Mouse (Mus musculus): ENCODE results near the gene Apold1. TPM values are rescaled to one million over a fixed set of nuclear protein-coding genes. Genes with fewer than 3 reads are reported as not detected.

The Apold1 gene
- polyA plus RNA-seq, 1 experiment from 2014 or later = 9.1 TPM

DNA sequence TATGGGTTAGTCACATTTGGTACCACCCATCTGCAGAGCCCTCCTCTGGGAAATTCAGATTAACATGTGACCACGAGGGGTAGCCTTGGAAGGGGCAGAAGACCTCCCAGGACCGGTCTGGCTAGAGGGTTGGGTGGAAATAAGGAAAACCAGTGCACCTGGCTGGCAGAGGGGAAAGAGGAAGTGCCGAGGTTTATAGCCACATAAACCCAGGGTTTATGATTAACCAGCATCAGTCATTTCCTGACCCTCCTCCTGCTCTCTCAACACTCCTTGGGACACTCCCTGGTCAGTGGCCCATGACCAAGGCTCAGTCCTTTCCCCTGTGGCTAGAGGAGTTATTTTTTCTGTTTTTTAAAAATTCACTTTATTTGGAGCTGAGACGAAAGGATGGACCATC lies 47.7 kb downstream of the Apold1 start:
- Histone ChIP-seq H3K9me3 (ENCODE audit: control insufficient read depth, low read length) (no peaks in the 10 kb centered on the region), H3K36me3 (ENCODE audit: control insufficient read depth, insufficient read depth, low read length) (peaks cover 5% of the 10 kb centered on the region), H3K4me3 (ENCODE audit: control insufficient read depth in 1 of 2, insufficient read depth in 1 of 2, low read depth in 1 of 2, low read length in 2 of 2) (no peak overlapping the region), H3K4me2 (ENCODE audit: low read length) (no peak overlapping the region), H3K9ac (ENCODE audit: low read length) (no peak overlapping the region), H3K4me1 (ENCODE audit: control insufficient read depth in 2 of 2, insufficient read depth in 2 of 2, low read length in 2 of 2) (peaks cover 5 to 9% of the 10 kb centered on the region in 2 experiments), H3K27me3 (ENCODE audit: control insufficient read depth, insufficient read depth, low read length) (no peaks in the 10 kb centered on the region), H3K27ac (replicated peaks in 1 of 2; ENCODE audit: control insufficient read depth in 1 of 2, insufficient read depth in 1 of 2, low read depth in 2 of 2, low read length in 2 of 2) (no peak overlapping the region)
- no peak for ATAC-seq (ENCODE audit: insufficient number of reproducible peaks, insufficient read depth, low FRiP score, low read depth)
- whole genome bisulfite sequencing = 77% methylated on average over 4 of the region's 4 CpGs

Other genes starting within 250 kb of the Apold1 start
- gene Dusp16, start 189.1 kb upstream of the Apold1 start, polyA plus RNA-seq (2014; fragmentation: Nextera tagmentation; extraction: Ambion mirVana) = 19.7 and 22.2 TPM in 2 replicates
- 1.6 and 1.8 TPM in 2 replicates for gene Crebl2, start 151.6 kb upstream of the Apold1 start, polyA plus RNA-seq (2014; fragmentation: Nextera tagmentation; extraction: Ambion mirVana)
- 9.1 TPM in 2 replicates for gene Gpr19, start 83.1 kb upstream of the Apold1 start, polyA plus RNA-seq (2014; fragmentation: Nextera tagmentation; extraction: Ambion mirVana)
- gene Cdkn1b, start 61.3 kb upstream of the Apold1 start, polyA plus RNA-seq (2014; fragmentation: Nextera tagmentation; extraction: Ambion mirVana) = 16.3 and 21.0 TPM in 2 replicates
- 61.1 and 69.4 TPM in 2 replicates for gene Ddx47, start 29.9 kb downstream of the Apold1 start, polyA plus RNA-seq (2014; fragmentation: Nextera tagmentation; extraction: Ambion mirVana)
- gene Gprc5a, start 83.9 kb downstream of the Apold1 start, polyA plus RNA-seq (2014; fragmentation: Nextera tagmentation; extraction: Ambion mirVana) = 3.1 and 3.4 TPM in 2 replicates
- gene Gprc5d, start 136.6 kb downstream of the Apold1 start, polyA plus RNA-seq (2014; fragmentation: Nextera tagmentation; extraction: Ambion mirVana) = not detected in 2 replicates
- gene Fam234b, start 216.3 kb downstream of the Apold1 start, polyA plus RNA-seq (2014; fragmentation: Nextera tagmentation; extraction: Ambion mirVana) = 7.9 and 8.9 TPM in 2 replicates
- 2.5 and 9.2 TPM in 2 replicates for gene Hebp1, start 216.3 kb downstream of the Apold1 start, polyA plus RNA-seq (2014; fragmentation: Nextera tagmentation; extraction: Ambion mirVana)

Data from heart, embryonic 14.5 days (tissue).